Mouse (Mus musculus) CH12.LX (cell line): Measurements from ENCODE around the gene Msi2. TPM values are rescaled to one million over a fixed set of nuclear protein-coding genes. Genes with fewer than 3 reads are reported as not detected.

Source experiments
- DNase-seq: peaks from one replicate; pipeline ENCODE4 v3.0.0-alpha.2; 2013; ENCODE audit errors: extremely low read depth
- H3K27ac ChIP-seq: 2 replicates; pipeline ENCODE4 v1.5.1; 2012; ENCODE audit warnings: low read depth, mild to moderate bottlenecking, control low read depth, moderate library complexity; ENCODE audit not compliant: insufficient read depth
- H3K27me3 ChIP-seq: replicated peaks from 2 replicates; pipeline ENCODE3; 2012; ENCODE audit warnings: inconsistent platforms
- H3K36me3 ChIP-seq, 2 experiments: replicated peaks in 1 of 2; 2 replicates each; pipeline versions ENCODE3 to v1.6.1; 2012; ENCODE audit warnings: inconsistent platforms in 1 of 2, low read length in 1 of 2, mild to moderate bottlenecking in 1 of 2, mixed read lengths in 1 of 2, moderate library complexity in 1 of 2; ENCODE audit not compliant: control insufficient read depth in 1 of 2, insufficient read depth in 1 of 2
- H3K4me1 ChIP-seq, 2 experiments: 2 replicates each; pipeline ENCODE4 v1.6.1; 2012; ENCODE audit warnings: inconsistent platforms in 1 of 2, moderate library complexity in 1 of 2; ENCODE audit not compliant: insufficient read depth in 2 of 2, control insufficient read depth in 1 of 2
- H3K4me2 ChIP-seq: 2 replicates; pipeline ENCODE4 v1.6.1; 2012; ENCODE audit warnings: low read depth, mild to moderate bottlenecking, control low read depth; ENCODE audit not compliant: poor library complexity, insufficient read depth, severe bottlenecking
- H3K4me3 ChIP-seq, 3 experiments: fragments of 150-350 bp in 1 of 3; sonication (generic) in 1 of 3; replicated peaks in 1 of 3; 2 replicates each; pipeline versions ENCODE3 to v1.5.1; 2011 to 2012; ENCODE audit warnings: low read depth in 2 of 3, low read length in 2 of 3, mild to moderate bottlenecking in 2 of 3, moderate library complexity in 2 of 3, control low read depth in 1 of 3, improper control_type of control experiment in 1 of 3, inconsistent platforms in 1 of 3, mixed read lengths in 1 of 3; ENCODE audit not compliant: poor library complexity in 1 of 3
- H3K79me2 ChIP-seq: replicated peaks from 2 replicates; pipeline ENCODE4 v1.6.1; 2012; ENCODE audit warnings: mild to moderate bottlenecking, moderate library complexity; ENCODE audit not compliant: control insufficient read depth, poor library complexity, insufficient read depth, severe bottlenecking; ENCODE audit errors: extremely low read depth
- H3K9ac ChIP-seq: 2 replicates; pipeline ENCODE4 v1.6.1; 2012; ENCODE audit warnings: low read depth, mild to moderate bottlenecking, control low read depth, moderate library complexity; ENCODE audit not compliant: insufficient read depth
- H3K9me3 ChIP-seq: replicated peaks from 2 replicates; pipeline ENCODE3; 2012; ENCODE audit warnings: low read length, inconsistent platforms, mixed read lengths
- BHLHE40 ChIP-seq: IDR thresholded peaks from 2 replicates; pipeline ENCODE4 v1.6.1; 2011; ENCODE audit warnings: mild to moderate bottlenecking, low read depth, low read length, improper control_type of control experiment
- CHD1 ChIP-seq: IDR thresholded peaks from 2 replicates; pipeline ENCODE4 v1.6.1; 2012; ENCODE audit warnings: low read depth, low read length, improper control_type of control experiment, inconsistent platforms
- CHD2 ChIP-seq: IDR thresholded peaks from 2 replicates; pipeline ENCODE4 v1.6.1; 2011; ENCODE audit warnings: low read length, improper control_type of control experiment
- ELF1 ChIP-seq: IDR thresholded peaks from 2 replicates; pipeline ENCODE4 v1.6.1; 2014; ENCODE audit warnings: low read depth, mild to moderate bottlenecking, inconsistent platforms, low read length, improper control_type of control experiment
- EP300 ChIP-seq: IDR thresholded peaks from 2 replicates; pipeline ENCODE4 v1.6.1; 2011; ENCODE audit warnings: low read length, improper control_type of control experiment
- ETS1 ChIP-seq: conservative IDR thresholded peaks from 2 replicates; pipeline ENCODE4 v1.6.1; 2012; ENCODE audit warnings: low read depth, mild to moderate bottlenecking, inconsistent platforms, low read length, improper control_type of control experiment, moderate library complexity
- IRF4 ChIP-seq: IDR thresholded peaks from 2 replicates; pipeline ENCODE4 v1.6.1; 2014; ENCODE audit warnings: low read depth, mild to moderate bottlenecking, inconsistent platforms, low read length, improper control_type of control experiment
- JUND ChIP-seq: conservative IDR thresholded peaks from 2 replicates; pipeline ENCODE4 v1.6.1; 2011; ENCODE audit warnings: low read depth, low read length, improper control_type of control experiment
- KAT2A ChIP-seq: IDR thresholded peaks from 2 replicates; pipeline ENCODE4 v1.6.1; 2012; ENCODE audit warnings: low read length, improper control_type of control experiment, inconsistent platforms; ENCODE audit not compliant: insufficient replicate concordance
- MAFK ChIP-seq: IDR thresholded peaks from 2 replicates; pipeline ENCODE4 v1.6.1; 2011; ENCODE audit warnings: low read length, improper control_type of control experiment; ENCODE audit not compliant: insufficient replicate concordance
- MAX ChIP-seq: IDR thresholded peaks from 2 replicates; pipeline ENCODE4 v1.6.1; 2011; ENCODE audit warnings: low read length, improper control_type of control experiment
- MEF2A ChIP-seq: IDR thresholded peaks from 2 replicates; pipeline ENCODE4 v1.6.1; 2014; ENCODE audit warnings: low read depth, mild to moderate bottlenecking, inconsistent platforms, low read length, improper control_type of control experiment, borderline replicate concordance
- PAX5 ChIP-seq: IDR thresholded peaks from 2 replicates; pipeline ENCODE4 v1.6.1; 2012; ENCODE audit warnings: low read length, inconsistent platforms, mixed read lengths
- POLR2A ChIP-seq: IDR thresholded peaks from 2 replicates; pipeline ENCODE4 v1.6.1; 2011; ENCODE audit warnings: low read depth, mild to moderate bottlenecking, improper control_type of control experiment, low read length
- RCOR1 ChIP-seq: conservative IDR thresholded peaks from 2 replicates; pipeline ENCODE4 v1.6.1; 2012; ENCODE audit warnings: low read depth, mild to moderate bottlenecking, inconsistent platforms, low read length, improper control_type of control experiment
- SMC3 ChIP-seq: IDR thresholded peaks from 2 replicates; pipeline ENCODE4 v1.6.1; 2011; ENCODE audit warnings: low read depth, low read length, improper control_type of control experiment
- TCF12 ChIP-seq: IDR thresholded peaks from 2 replicates; pipeline ENCODE4 v1.6.1; 2014; ENCODE audit warnings: low read depth, mild to moderate bottlenecking, inconsistent platforms, low read length, improper control_type of control experiment
- ZKSCAN1 ChIP-seq: IDR thresholded peaks from 2 replicates; pipeline ENCODE4 v1.6.1; 2012; ENCODE audit warnings: low read depth, inconsistent platforms, low read length, improper control_type of control experiment, borderline replicate concordance
- ZMIZ1 ChIP-seq: IDR thresholded peaks from 2 replicates; pipeline ENCODE4 v1.6.1; 2012; ENCODE audit warnings: low read depth, mild to moderate bottlenecking, inconsistent platforms, low read length, improper control_type of control experiment
- ZNF384 ChIP-seq: IDR thresholded peaks from 2 replicates; pipeline ENCODE4 v1.6.1; 2012; ENCODE audit warnings: low read depth, low read length, improper control_type of control experiment, inconsistent platforms
- dilution Hi-C: fragments of 300-500 bp; cut with MboI; formaldehyde crosslinking; loops from 2 replicates; pipeline ENCODE4 v1.14.3; 2020; ENCODE audit warnings: low sequenced_read_pairs; ENCODE audit not compliant: extremely low pct_unique_long_range_greater_than_20kb, extremely low pct_ligation_motif_present
- in situ Hi-C: fragments of 300-500 bp; cut with MboI; formaldehyde crosslinking; loops from 3 replicates; pipeline ENCODE4 v1.14.3; 2019; ENCODE audit warnings: low sequenced_read_pairs, low pct_ligation_motif_present, low pct_unique_long_range_greater_than_20kb, mixed read lengths
- polyA plus RNA-seq: library from polyadenylated mRNA; unstranded; fragments of >175 nt; gene quantifications from 2 replicates; pipeline ENCODE4 v1.2.1, GENCODE M21; 2012; ENCODE audit warnings: low read depth; ENCODE audit not compliant: insufficient read length
- total RNA-seq, 2 experiments: library from RNA; depleted of rRNA; stranded (reverse); fragments of 300-350 nt in 1 of 2; fragments of >200 nt in 1 of 2; gene quantifications; 2 replicates each; pipeline ENCODE4 v1.2.3; 2012 to 2014

The Msi2 gene
- total and polyA plus RNA-seq, 3 experiments, result 40.3 to 73.1 (median 52.6) TPM

- Histone ChIP-seq H3K79me2 (peaks cover 17% of the 10 kb centered on the region), H3K4me1 (peaks cover 48 to 98% of the 10 kb centered on the region in 2 experiments), H3K27me3 (no peaks in the 10 kb centered on the region), H3K36me3 (peaks cover 4 to 35% of the 10 kb centered on the region in 2 experiments), H3K4me3 (no peak overlapping the region), H3K9me3 (no peaks in the 10 kb centered on the region), H3K9ac (peak overlapping the region; percentile 30), H3K4me2 (no peak overlapping the region), H3K27ac (peak overlapping the region; percentile 48; the same call in 1 of the 2 replicates)
- 0 out of 2 replicates have a peak, but pooled peaks have one; percentile 15 for TF ChIP-seq EP300
- no peak for TF ChIP-seq TCF12
- no peak for TF ChIP-seq CHD1
- peak; percentile 78 for TF ChIP-seq IRF4
- no peak for TF ChIP-seq POLR2A
- no peak for TF ChIP-seq ELF1
- no peak for TF ChIP-seq MAFK
- no peak for TF ChIP-seq ZMIZ1
- no peak for TF ChIP-seq CHD2
- TF ChIP-seq SMC3, result no peak
- no peak for TF ChIP-seq PAX5
- peak; percentile 79 for TF ChIP-seq ZNF384
- TF ChIP-seq ETS1, result peak; percentile 51; the same call in 1 of the 2 replicates
- TF ChIP-seq ZKSCAN1, result no peak
- no peak for TF ChIP-seq JUND
- no peak for TF ChIP-seq RCOR1
- no peak for TF ChIP-seq MAX
- 0 out of 2 replicates have a peak, but pooled peaks have one; percentile 46 for TF ChIP-seq MEF2A
- TF ChIP-seq KAT2A, result no peak
- dilution Hi-C loops (no loop called here), in situ Hi-C loops (no loop called here)
- DNase-seq, result peak; percentile 39
These were observed 139.6 kb downstream of the Msi2 start for GRCm38 (mm10) chr11:88578700-88579099.

DNA sequence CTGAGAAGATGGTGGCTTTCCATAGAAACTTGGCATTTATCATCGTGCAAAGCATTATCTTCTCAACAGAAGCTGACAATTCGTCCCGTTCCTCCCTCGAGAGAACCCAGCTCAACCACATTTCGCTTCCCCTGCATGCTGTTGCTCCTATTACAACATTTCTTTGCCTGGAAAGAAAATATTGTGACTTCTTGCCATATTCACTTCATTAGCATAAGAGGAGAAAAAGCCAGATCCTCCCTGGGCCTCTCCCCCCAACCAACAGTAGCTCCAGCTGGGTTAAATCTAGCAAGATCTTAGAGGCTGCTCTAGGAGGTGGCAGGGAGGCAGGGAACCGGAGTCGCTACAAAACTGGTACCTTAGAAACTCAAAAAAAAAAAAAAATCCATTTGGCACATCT lies 141.2 kb downstream of the Msi2 start:
- Histone ChIP-seq H3K9me3 (no peaks in the 10 kb centered on the region), H3K4me3 (no peak overlapping the region), H3K79me2 (peaks cover 10% of the 10 kb centered on the region), H3K27ac (peak overlapping the region; percentile 89), H3K9ac (peak overlapping the region; percentile 26), H3K4me2 (peak overlapping the region; percentile 60), H3K4me1 (peaks cover 44 to 88% of the 10 kb centered on the region in 2 experiments)
- dilution Hi-C loops, result no loop called here
- DNase-seq, result peak; percentile 36
- TF ChIP-seq ETS1 (peak; percentile 23; the same call in 1 of the 2 replicates), ZMIZ1 (no peak), IRF4 (no peak), ZNF384 (peak; percentile 67), MEF2A (peak; percentile 37; the same call in 1 of the 2 replicates), MAX (no peak), BHLHE40 (no peak; the same call in 1 of the 2 replicates)
- TF ChIP-seq, all 38 proteins: peak for 3
- Histone ChIP-seq H3K36me3 (peaks cover 14 to 51% of the 10 kb centered on the region in 2 experiments), H3K27me3 (no peaks in the 10 kb centered on the region)
- in situ Hi-C loops, result no loop called here
